Mouse (Mus musculus) myocyte (in vitro differentiated cells): Measurements from ENCODE around the gene Ccs.

Experiments used
- CEBPB ChIP-seq: IDR thresholded peaks from 2 replicates; pipeline ENCODE4 v1.6.1; 2011; ENCODE audit warnings: mild to moderate bottlenecking, moderate library complexity; ENCODE audit not compliant: poor library complexity, insufficient read depth, severe bottlenecking
- E2F4 ChIP-seq: IDR thresholded peaks from one replicate; pipeline ENCODE4 v1.6.1; 2011; ENCODE audit warnings: mild to moderate bottlenecking, control low read depth, moderate library complexity; ENCODE audit not compliant: insufficient read depth
- MAX ChIP-seq: IDR thresholded peaks from one replicate; pipeline ENCODE4 v1.6.1; 2011; ENCODE audit warnings: low read depth, mild to moderate bottlenecking, control low read depth
- POLR2A ChIP-seq: IDR thresholded peaks from one replicate; pipeline ENCODE4 v1.6.1; 2011; ENCODE audit warnings: low read depth, mild to moderate bottlenecking, control low read depth, moderate library complexity; ENCODE audit not compliant: insufficient read length
- REST ChIP-seq: IDR thresholded peaks from one replicate; pipeline ENCODE4 v1.6.1; 2011; ENCODE audit warnings: mild to moderate bottlenecking, control low read depth, moderate library complexity; ENCODE audit not compliant: insufficient read depth, insufficient read length

DNA sequence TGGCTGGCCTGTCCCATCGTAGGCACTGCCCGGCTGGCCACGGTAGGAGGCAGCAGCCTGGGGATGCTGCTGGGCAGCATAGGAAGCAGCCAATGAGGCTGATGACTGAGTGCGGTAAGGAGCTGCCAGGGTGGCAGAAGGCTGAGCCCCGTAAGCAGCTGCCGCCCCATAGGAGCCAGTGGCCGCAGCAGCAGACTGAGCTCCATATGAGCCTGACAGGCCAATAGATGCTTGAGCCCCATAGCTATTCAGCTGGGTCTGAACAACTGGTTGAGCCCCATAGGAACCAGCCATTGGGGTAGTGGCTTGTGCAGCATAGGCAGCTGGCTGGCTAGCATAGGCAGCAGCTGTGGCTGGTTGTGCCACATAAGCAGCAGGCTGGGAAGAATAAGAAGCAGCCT, 36.4 kb downstream of the Ccs start:
- TF ChIP-seq POLR2A (no peak), MAX (no peak), CEBPB (no peak), REST (no peak), E2F4 (no peak)
